Mouse (Mus musculus): Measurements from ENCODE around the gene Arpc1a. TPM values are rescaled to one million over a fixed set of nuclear protein-coding genes. Genes with fewer than 3 reads are reported as not detected.

Gene Arpc1a
- polyA plus RNA-seq, 1 experiment from 2014 or later: 112 TPM

GRCm38 (mm10) chr5:145138836-145139235 is 55.2 kb downstream of the Arpc1a start:
- H3K9ac ChIP-seq (ENCODE audit: low read depth, low read length): peak overlapping the region; percentile 95
- peaks cover 14% of the 10 kb centered on the region for H3K4me1 ChIP-seq (ENCODE audit: control insufficient read depth, insufficient read depth, low read length)
- no peaks in the 10 kb centered on the region for H3K27me3 ChIP-seq (ENCODE audit: control insufficient read depth, insufficient read depth, low read length)
- H3K27ac ChIP-seq (ENCODE audit: low read depth, low read length): no peak overlapping the region
- WGBS (ENCODE audit: insufficient replicate concordance): 19% methylated on average over 6 of the region's 6 CpGs
- ATAC-seq (replicated peaks; ENCODE audit: insufficient number of reproducible peaks, low FRiP score, low TSS enrichment): no peak
- H3K36me3 ChIP-seq (ENCODE audit: control insufficient read depth, insufficient read depth, low read length): peaks cover 23% of the 10 kb centered on the region
- H3K4me3 ChIP-seq (ENCODE audit: low read depth, low read length): peak overlapping the region; percentile 78
- no peaks in the 10 kb centered on the region for H3K9me3 ChIP-seq (replicated peaks; ENCODE audit: control insufficient read depth, low read length)
- peak overlapping the region; percentile 91 for H3K4me2 ChIP-seq

DNA sequence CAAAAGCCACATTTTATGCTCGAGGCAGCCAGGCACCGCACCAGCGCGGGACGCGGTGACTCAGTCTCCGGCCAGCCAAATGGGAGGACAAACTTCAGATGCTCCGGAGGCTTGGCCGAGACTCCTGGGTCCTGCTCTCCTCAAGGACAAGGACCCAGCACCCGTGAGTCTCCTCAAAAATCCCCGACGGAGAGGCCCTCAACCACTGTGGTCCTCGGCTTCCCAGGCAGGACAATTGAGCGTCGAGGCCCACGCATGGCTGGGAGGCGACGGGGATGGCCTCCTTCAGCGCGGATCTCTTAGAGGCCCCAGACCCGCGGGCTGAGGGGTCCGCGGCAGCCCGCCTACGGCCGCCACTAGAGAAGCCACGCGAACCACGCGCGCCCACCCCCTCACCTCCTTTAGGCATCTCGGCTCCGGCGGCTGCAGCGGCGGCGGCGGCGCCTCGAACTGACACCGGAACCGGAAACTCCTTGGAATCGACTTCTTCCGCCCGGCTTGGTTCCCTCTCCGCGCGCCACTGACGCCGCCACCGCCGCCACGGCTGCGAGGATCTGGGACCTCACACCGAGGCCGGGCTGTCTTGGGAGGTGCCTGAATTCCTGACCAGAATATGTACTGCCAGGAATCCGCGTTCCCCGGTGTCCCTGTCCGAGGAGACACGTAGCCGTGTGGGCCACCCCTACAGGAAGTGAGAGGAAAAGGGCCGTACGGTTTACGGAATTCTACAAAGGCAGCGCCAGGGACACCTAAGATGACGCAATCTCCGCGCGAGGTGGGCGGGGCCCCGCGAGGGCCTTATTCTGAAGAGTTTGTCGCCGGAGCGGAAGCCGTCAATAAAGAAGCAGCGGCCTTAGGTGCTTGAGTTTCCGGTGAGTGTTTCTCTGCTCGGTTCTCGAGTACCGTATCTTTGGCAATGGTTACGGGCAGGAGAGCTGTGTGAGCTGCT is 56.2 kb downstream of the Arpc1a start, which contains the start of the genes Pdap1 and Bud31:
Gene Pdap1 (minus strand): TSS at position 668 of the 949 bp plus-strand sequence.
Gene Bud31 (plus strand): TSS at position 792 of the 949 bp plus-strand sequence.
- peak within 1 kb of the TSS; percentile 78 for H3K4me3 ChIP-seq (ENCODE audit: low read depth, low read length)
- H3K9ac ChIP-seq (ENCODE audit: low read depth, low read length): peak within 1 kb of the TSS; percentile 95
- peak; percentile 92 for ATAC-seq (replicated peaks; ENCODE audit: insufficient number of reproducible peaks, low FRiP score, low TSS enrichment)
- under 1% methylated on average over 77 of the region's 84 CpGs for WGBS (ENCODE audit: insufficient replicate concordance)
- peaks cover 23% of the 10 kb centered on the region for H3K36me3 ChIP-seq (ENCODE audit: control insufficient read depth, insufficient read depth, low read length)
- H3K27me3 ChIP-seq (ENCODE audit: control insufficient read depth, insufficient read depth, low read length): no peaks in the 10 kb centered on the region
- peak within 1 kb of the TSS; percentile 91 for H3K4me2 ChIP-seq
- H3K4me1 ChIP-seq (ENCODE audit: control insufficient read depth, insufficient read depth, low read length): peaks cover 14% of the 10 kb centered on the region
- H3K27ac ChIP-seq (ENCODE audit: low read depth, low read length): peak within 1 kb of the TSS; percentile 91
- H3K9me3 ChIP-seq (replicated peaks; ENCODE audit: control insufficient read depth, low read length): no peaks in the 10 kb centered on the region

DNA sequence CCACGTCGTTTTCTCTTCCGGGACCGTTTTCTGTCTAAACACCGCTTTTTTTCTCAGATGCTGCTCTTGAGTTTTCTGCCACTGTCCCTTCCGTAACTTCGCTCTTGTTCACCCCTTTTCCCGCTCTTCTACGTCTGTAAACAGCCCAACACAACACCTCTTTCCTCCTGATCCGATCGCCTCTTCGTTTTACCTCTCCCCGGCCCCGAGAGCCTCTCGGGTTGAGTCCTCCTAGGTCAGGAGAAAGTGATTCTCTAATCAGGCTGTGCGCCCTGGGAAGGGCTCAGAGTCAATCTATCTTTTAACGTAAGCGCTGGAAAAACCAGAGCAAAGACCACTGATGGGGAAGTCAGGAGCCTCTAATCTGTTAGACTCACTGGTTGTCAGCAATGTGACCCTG is 57.0 kb downstream of the Arpc1a start:
- Histone ChIP-seq H3K4me1 (ENCODE audit: control insufficient read depth, insufficient read depth, low read length) (peaks cover 14% of the 10 kb centered on the region), H3K9ac (ENCODE audit: low read depth, low read length) (peak overlapping the region; percentile 95), H3K27me3 (ENCODE audit: control insufficient read depth, insufficient read depth, low read length) (no peaks in the 10 kb centered on the region), H3K9me3 (replicated peaks; ENCODE audit: control insufficient read depth, low read length) (no peaks in the 10 kb centered on the region), H3K4me3 (ENCODE audit: low read depth, low read length) (peak overlapping the region; percentile 78), H3K36me3 (ENCODE audit: control insufficient read depth, insufficient read depth, low read length) (peaks cover 22% of the 10 kb centered on the region), H3K27ac (ENCODE audit: low read depth, low read length) (peak overlapping the region; percentile 91), H3K4me2 (peak overlapping the region; percentile 91)
- ATAC-seq (replicated peaks; ENCODE audit: insufficient number of reproducible peaks, low FRiP score, low TSS enrichment): no peak
- under 1% methylated on average over 18 of the region's 18 CpGs for WGBS (ENCODE audit: insufficient replicate concordance)

DNA sequence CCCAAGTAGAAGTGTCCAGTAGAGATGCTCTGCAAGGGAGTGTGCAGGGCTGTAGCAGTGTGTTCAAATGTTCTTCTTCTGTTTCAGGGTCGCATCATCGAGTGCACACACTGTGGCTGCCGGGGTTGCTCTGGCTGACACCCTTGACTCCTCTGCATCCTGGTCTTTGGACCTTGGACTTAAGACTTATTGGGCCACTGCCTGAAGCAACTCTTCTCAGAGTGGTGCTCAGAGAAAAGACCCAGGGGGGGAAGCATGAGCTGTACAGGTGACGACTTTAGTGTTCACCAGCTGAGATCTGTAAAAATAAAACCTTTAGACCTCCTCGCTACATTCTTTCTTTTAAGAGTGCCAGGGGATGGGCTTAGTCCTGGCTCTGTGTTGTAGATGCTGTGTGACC is 64.1 kb downstream of the Arpc1a start:
- peaks cover 58% of the 10 kb centered on the region for H3K36me3 ChIP-seq (ENCODE audit: control insufficient read depth, insufficient read depth, low read length)
- no peaks in the 10 kb centered on the region for H3K9me3 ChIP-seq (replicated peaks; ENCODE audit: control insufficient read depth, low read length)
- H3K27me3 ChIP-seq (ENCODE audit: control insufficient read depth, insufficient read depth, low read length): no peaks in the 10 kb centered on the region
- H3K4me3 ChIP-seq (ENCODE audit: low read depth, low read length): no peak overlapping the region
- no peak overlapping the region for H3K9ac ChIP-seq (ENCODE audit: low read depth, low read length)
- no peaks in the 10 kb centered on the region for H3K4me1 ChIP-seq (ENCODE audit: control insufficient read depth, insufficient read depth, low read length)
- H3K27ac ChIP-seq (ENCODE audit: low read depth, low read length): no peak overlapping the region
- H3K4me2 ChIP-seq: no peak overlapping the region
- WGBS (ENCODE audit: insufficient replicate concordance): 93% methylated on average over 5 of the region's 5 CpGs
- no peak for ATAC-seq (replicated peaks; ENCODE audit: insufficient number of reproducible peaks, low FRiP score, low TSS enrichment)

DNA sequence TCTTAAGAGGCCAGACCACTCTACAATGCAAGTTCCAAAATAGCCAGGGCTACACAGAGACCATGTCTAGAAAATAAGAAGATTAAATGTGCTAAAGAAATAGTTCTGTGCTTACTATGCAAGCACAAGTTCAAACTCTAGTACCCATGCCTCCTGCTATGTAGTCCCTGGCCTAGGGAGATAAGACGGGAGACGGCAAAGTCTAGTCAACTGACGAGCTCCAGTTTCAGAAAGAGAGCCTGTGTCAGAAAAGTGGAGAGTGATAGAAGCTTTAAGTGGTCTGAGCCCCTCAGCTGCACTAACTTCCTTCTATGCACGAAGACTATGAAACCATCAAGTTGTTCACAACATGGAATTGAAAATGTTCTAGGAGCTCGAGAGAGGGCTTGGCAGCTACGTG is 65.7 kb downstream of the Arpc1a start:
- no peak overlapping the region; the same call in 1 of the 2 replicates for H3K27ac ChIP-seq (ENCODE audit: low read depth, low read length)
- 65% methylated on average over 6 of the region's 6 CpGs for WGBS (ENCODE audit: insufficient replicate concordance)
- 0 out of 2 replicates have a peak, but pooled peaks have one; percentile 20 for ATAC-seq (replicated peaks; ENCODE audit: insufficient number of reproducible peaks, low FRiP score, low TSS enrichment)
- no peak overlapping the region for H3K9ac ChIP-seq (ENCODE audit: low read depth, low read length)
- H3K4me3 ChIP-seq (ENCODE audit: low read depth, low read length): no peak overlapping the region
- no peaks in the 10 kb centered on the region for H3K27me3 ChIP-seq (ENCODE audit: control insufficient read depth, insufficient read depth, low read length)
- peaks cover 60% of the 10 kb centered on the region for H3K36me3 ChIP-seq (ENCODE audit: control insufficient read depth, insufficient read depth, low read length)
- no peaks in the 10 kb centered on the region for H3K4me1 ChIP-seq (ENCODE audit: control insufficient read depth, insufficient read depth, low read length)
- H3K4me2 ChIP-seq: no peak overlapping the region
- H3K9me3 ChIP-seq (replicated peaks; ENCODE audit: control insufficient read depth, low read length): no peaks in the 10 kb centered on the region

GRCm38 (mm10) chr5:145152690-145153089 is 69.1 kb downstream of the Arpc1a start:
- H3K4me1 ChIP-seq (ENCODE audit: control insufficient read depth, insufficient read depth, low read length): no peaks in the 10 kb centered on the region
- H3K9ac ChIP-seq (ENCODE audit: low read depth, low read length): no peak overlapping the region
- peak overlapping the region; percentile 57; the same call in 1 of the 2 replicates for H3K27ac ChIP-seq (ENCODE audit: low read depth, low read length)
- ATAC-seq (replicated peaks; ENCODE audit: insufficient number of reproducible peaks, low FRiP score, low TSS enrichment): no peak
- WGBS (ENCODE audit: insufficient replicate concordance): 76% methylated on average over 5 of the region's 5 CpGs
- H3K27me3 ChIP-seq (ENCODE audit: control insufficient read depth, insufficient read depth, low read length): no peaks in the 10 kb centered on the region
- H3K4me3 ChIP-seq (ENCODE audit: low read depth, low read length): no peak overlapping the region
- peaks cover 46% of the 10 kb centered on the region for H3K36me3 ChIP-seq (ENCODE audit: control insufficient read depth, insufficient read depth, low read length)
- H3K9me3 ChIP-seq (replicated peaks; ENCODE audit: control insufficient read depth, low read length): no peaks in the 10 kb centered on the region
- no peak overlapping the region for H3K4me2 ChIP-seq

Other genes starting within 250 kb of the Arpc1a start
- 14.3 and 15.7 TPM in 2 replicates for gene Smurf1, start 118.0 kb upstream of the Arpc1a start, polyA plus RNA-seq (2014; fragmentation: Nextera tagmentation; extraction: Ambion mirVana)
- gene Gm4871, start 51.1 kb upstream of the Arpc1a start, polyA plus RNA-seq (2014; fragmentation: Nextera tagmentation; extraction: Ambion mirVana): not detected in 2 replicates
- not detected in 2 replicates for gene 1700018F24Rik, start 40.8 kb upstream of the Arpc1a start, polyA plus RNA-seq (2014; fragmentation: Nextera tagmentation; extraction: Ambion mirVana)
- not detected in 2 replicates for gene Kpna7, start 200 bp downstream of the Arpc1a start, polyA plus RNA-seq (2014; fragmentation: Nextera tagmentation; extraction: Ambion mirVana)
- gene Arpc1b, start 30.4 kb downstream of the Arpc1a start, polyA plus RNA-seq (2014; fragmentation: Nextera tagmentation; extraction: Ambion mirVana): 95.4 and 127 TPM in 2 replicates
- gene Pdap1, start 56.4 kb downstream of the Arpc1a start, polyA plus RNA-seq (2014; fragmentation: Nextera tagmentation; extraction: Ambion mirVana): 76.5 and 92.4 TPM in 2 replicates
- gene Bud31, start 56.5 kb downstream of the Arpc1a start, polyA plus RNA-seq (2014; fragmentation: Nextera tagmentation; extraction: Ambion mirVana): 172 and 179 TPM in 2 replicates
- 7.4 and 10.7 TPM in 2 replicates for gene Ptcd1, start 83.3 kb downstream of the Arpc1a start, polyA plus RNA-seq (2014; fragmentation: Nextera tagmentation; extraction: Ambion mirVana)
- gene Cpsf4, start 83.4 kb downstream of the Arpc1a start, polyA plus RNA-seq (2014; fragmentation: Nextera tagmentation; extraction: Ambion mirVana): 15.1 and 17.2 TPM in 2 replicates
- 928 and 936 TPM in 2 replicates for gene Atp5j2, start 108.2 kb downstream of the Arpc1a start, polyA plus RNA-seq (2014; fragmentation: Nextera tagmentation; extraction: Ambion mirVana)
- gene Zkscan14, start 118.0 kb downstream of the Arpc1a start, polyA plus RNA-seq (2014; fragmentation: Nextera tagmentation; extraction: Ambion mirVana): 6.5 and 7.4 TPM in 2 replicates
- 9.0 and 10.9 TPM in 2 replicates for gene Zkscan5, start 120.7 kb downstream of the Arpc1a start, polyA plus RNA-seq (2014; fragmentation: Nextera tagmentation; extraction: Ambion mirVana)
- 33.2 and 34.1 TPM in 2 replicates for gene Zfp655, start 147.9 kb downstream of the Arpc1a start, polyA plus RNA-seq (2014; fragmentation: Nextera tagmentation; extraction: Ambion mirVana)
- gene Zscan25, start 196.7 kb downstream of the Arpc1a start, polyA plus RNA-seq (2014; fragmentation: Nextera tagmentation; extraction: Ambion mirVana): 0.23 and 0.94 TPM in 2 replicates

All from heart, embryonic 11.5 days (tissue).